Mouse (Mus musculus): ENCODE measurements at regions not wholly inside any gene's neighbourhood (a gene's known extent, or its start where the extent isn't known, plus 50 kb on each side); places are given as distances from the start of the nearest gene placed in this dataset.

DNA sequence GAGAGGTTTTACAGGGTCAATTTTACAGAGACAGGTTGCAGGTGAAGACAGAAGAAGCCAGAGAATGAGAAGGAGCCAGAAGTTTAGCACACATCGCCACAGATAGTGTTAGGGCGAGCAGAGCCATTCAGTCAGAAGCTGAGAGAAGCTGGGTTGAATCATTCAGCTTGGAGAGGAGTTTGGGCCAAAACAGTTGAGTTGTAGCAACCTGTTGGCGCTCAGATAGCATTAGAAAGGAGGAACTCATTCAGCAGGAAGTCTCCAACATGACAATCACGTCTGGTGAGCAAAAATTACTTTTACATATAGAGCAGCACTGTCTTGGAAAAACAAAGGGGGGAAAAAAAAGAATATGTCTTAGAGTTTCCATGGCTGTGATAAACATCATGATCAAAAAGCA is 53.2 kb downstream of the Fam43a start:
- no peak for DNase-seq

DNA sequence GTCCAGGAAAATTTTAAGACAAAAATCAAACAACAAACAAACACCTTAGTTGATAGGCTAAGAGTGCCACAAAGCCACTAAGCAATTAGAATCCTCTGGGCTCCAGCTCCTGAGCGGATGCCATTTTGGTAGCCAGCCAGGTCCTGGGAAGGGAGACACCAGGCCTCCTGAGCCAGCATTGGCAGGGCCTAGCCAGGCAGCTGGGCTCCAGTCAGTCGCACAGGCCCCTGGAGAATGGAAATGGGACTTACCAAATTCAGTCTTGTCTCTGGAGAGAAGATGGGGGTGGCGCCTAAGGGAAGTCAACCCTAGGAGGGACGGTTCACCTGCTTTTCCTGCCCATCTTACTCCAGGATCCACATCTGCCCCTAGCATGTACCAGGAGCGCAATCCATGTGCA is 54.3 kb downstream of the Fam43a start:
- peak; percentile 51 to 70 for DNase-seq

DNA sequence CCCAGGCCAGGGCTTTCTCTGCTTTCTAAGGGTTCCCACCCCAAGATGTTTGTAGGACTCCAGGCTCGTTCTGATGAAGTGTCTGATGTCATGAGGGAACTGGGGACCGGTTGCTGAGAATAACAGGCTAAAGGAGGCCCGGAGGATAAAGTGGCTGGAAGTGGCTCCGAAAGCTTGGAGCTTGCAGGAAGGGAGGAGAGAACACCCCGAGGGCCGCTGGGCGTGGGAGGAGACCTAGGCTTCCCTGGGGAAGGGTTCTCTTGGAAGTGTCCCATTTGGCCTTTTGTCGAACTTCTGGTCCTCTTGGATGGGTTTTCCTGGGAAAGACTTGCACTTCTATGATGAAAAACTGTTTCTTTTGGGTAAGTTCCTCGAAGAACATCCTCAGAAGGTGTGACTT is 54.7 kb downstream of the Fam43a start:
- DNase-seq = no peak

DNA sequence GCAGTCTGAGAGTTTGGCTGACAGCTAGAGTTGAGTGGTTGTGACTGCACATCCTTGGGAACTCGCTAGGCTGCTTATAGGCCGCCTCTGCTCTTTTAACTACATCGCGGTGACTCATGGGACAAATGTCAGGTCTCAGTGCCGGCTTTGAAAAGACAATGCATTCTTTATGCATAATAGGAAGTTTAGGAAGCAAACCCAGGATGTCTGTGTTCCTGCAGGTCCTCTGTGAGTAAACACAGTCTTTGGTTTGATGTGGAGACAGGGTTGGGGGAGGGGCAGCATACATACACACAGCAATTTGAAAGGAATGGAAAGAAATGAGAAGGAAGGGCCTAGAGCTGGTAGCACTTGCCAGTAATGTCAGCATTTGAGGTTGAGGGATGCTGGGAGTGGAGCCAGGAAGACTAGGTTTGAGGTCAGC is 56.3 kb downstream of the Fam43a start:
- DNase-seq = no peak

GRCm38 (mm10) chr16:30656881-30657280 is 57.4 kb downstream of the Fam43a start:
- DNase-seq = no peak

- DNase-seq = no peak
Observed at GRCm38 (mm10) chr16:30658921-30659320, 59.4 kb downstream of the Fam43a start.

- no peak for DNase-seq
Observed at GRCm38 (mm10) chr16:30661086-30661977, 61.8 kb downstream of the Fam43a start.

- no peak for DNase-seq
Observed at GRCm38 (mm10) chr16:30663055-30663454, 63.5 kb downstream of the Fam43a start.

DNA sequence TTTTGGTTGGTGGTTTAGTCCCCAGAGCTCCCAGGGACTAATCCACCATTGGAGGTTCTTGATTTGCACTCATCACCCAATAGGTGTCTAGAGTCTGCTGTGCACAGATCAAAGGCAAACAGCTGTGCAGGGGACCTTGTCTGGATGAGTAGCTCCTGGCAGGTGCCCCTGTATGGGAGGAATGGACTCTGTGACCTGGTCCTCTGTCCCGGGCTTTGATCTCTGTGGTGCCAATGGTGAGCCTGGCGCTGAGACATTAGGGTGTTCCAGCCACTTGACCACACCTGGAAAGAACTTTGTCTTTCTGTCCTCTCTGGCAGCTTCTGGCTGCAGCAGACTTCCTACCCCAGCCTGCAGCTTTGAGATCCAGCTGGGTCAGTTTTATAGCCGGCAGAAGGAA is 64.4 kb downstream of the Fam43a start:
- peak in 1 of 2 experiments; percentile 63 for DNase-seq

GRCm38 (mm10) chr16:30664433-30664832 is 64.9 kb downstream of the Fam43a start:
- DNase-seq = peak in 1 of 2 experiments; percentile 40

DNA sequence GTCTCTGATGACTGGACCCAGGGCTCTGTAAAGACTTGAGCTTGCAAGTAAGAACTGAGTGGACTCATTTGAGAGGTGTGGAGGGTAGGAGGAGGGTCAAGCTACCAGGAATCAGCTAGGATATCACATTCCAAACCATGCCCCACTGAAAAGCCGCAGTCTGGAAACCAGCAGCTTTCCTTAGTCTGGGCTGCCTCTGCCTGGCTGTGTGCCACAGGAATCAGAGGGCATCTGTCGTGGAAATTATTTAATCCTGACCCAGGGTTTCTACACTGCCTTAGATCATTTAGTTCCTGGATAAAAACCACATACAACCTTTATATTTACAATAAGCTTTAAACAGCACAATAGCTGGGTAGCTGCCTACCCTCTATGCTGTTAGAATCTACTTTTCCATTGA is 66.4 kb downstream of the Fam43a start:
- peak; percentile 44 to 54 for DNase-seq

DNA sequence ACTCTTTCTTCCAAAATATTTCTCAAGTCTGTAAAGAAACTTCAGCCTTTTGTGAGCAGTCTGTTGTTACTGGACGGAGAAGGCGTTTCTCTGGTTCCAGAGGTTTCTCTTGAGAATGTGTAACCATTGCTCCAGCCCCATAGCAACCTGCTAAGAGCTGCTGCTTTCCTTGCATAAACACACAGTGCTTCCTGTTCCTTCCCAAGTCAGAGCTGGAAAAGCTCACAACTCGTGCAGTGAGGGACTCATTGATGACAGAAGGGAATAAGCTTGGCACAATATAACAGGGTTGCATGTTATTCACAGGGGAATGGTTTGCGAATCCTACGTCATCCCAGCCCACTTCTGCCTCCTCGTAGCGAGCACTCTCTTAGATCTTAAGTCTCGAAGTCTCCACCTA is 70.4 kb downstream of the Fam43a start:
- no peak for DNase-seq

DNA sequence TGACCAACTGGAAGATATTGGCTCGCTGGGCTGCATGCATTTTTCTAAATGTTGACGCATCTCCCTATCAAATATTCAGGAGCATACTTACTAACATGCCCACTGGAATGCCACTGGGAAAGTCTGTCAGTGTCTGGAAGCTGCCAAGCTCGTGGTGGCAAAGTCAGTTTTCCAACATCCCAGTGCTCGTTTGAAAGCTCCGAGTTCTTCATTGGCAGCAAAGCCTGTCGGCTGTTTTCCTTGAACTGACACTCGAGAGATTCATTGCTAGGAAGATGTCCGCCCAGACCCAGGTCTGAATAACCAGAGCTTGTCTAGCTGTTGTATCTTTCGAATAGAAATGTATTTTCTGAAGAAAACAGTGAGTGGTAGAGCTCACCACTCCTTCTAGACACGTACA is 72.1 kb downstream of the Fam43a start:
- no peak for DNase-seq

- no peak for DNase-seq
Observed at GRCm38 (mm10) chr16:30672776-30673550, 73.4 kb downstream of the Fam43a start.

GRCm38 (mm10) chr16:30673662-30674061 is 74.1 kb downstream of the Fam43a start:
- DNase-seq = no peak

DNA sequence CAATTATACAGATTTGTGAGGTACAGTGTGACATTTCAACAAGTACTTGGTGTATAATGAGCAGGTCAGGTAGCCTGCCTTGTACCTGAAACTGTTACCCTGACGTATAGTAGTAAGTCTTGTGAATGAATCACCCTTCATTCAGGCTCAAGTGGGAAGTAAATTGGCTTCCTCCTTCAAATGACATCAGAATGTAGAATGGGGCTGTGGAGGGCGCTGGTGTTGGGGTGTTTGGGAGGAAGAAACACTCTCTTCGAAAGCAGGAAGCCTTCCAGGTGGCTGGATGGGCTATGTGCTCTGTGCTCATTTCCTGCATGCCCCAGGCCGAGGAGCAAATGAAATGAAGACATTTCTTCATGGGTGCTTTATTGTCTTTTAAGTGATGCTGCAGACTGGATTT is 76.3 kb downstream of the Fam43a start:
- DNase-seq = no peak

GRCm38 (mm10) chr16:30677016-30677415 is 77.5 kb downstream of the Fam43a start:
- DNase-seq = no peak

GRCm38 (mm10) chr16:30677896-30678707 is 78.6 kb downstream of the Fam43a start:
- no peak for DNase-seq

DNA sequence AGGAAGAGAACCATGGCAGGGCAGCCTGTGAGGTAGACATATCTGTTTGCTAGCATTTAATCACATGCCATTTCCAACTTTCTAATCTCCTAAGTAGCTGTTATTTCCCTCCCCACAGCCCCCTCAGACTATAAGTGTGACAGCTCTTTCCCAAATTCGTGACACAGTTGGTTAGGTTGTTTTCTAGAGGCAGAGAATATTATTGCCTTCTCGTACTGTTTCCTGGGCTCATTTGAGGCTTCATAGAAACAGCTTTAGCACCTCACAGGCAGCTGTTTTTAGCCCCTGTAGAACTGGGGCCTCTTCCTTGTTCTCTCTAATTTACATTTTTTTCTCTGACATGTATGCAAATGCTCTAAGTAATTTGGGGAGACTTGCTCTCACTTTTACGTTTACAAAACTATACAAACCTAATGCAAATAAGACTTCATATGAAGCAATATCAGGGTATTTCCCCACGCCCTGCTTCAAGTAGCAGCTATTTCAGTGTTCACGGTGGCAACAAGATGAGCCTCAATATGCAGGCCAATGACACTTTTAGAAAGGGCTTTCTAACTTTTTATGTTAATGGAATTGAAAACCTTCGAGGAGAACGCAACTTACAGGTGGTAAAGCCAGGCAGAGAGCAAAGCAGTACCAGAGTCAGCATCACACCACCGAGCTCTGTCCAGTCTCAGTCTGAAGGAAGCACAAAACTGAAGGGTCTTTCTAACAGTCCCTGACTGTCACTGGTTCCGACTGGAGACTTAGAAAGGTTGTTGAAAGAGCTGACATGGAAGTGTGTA is 79.4 kb downstream of the Fam43a start:
- DNase-seq = no peak

DNA sequence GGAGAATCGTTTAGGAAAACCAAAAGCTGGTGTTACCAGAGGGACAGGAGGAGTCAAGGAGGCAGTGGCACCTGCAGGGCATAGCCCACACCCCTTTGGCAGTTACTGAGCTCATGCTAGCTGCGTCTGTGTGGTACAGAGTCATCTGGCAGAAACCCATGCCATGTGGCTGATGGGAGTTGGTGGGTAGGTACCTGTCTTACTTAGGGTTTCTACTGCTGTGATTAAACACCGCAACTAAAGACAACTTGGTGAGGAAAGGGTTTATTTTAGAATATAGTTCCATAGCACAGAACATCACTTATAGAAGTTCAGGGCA is 79.9 kb downstream of the Fam43a start:
- no peak for DNase-seq

GRCm38 (mm10) chr16:30681421-30681820 is 81.9 kb downstream of the Fam43a start:
- no peak for DNase-seq

- no peak for DNase-seq
Observed at GRCm38 (mm10) chr16:30683986-30684385, 84.5 kb downstream of the Fam43a start.
